ENCODE assay signal across 12 mouse cellular contexts in genomic region chr4:134673882-134674463, GRCm38 (mm10). TPM values are rescaled to one million over a fixed set of nuclear protein-coding genes. Genes with fewer than 3 reads are reported as not detected.
DNase-seq lines count a peak whose midpoint lies in the region; ATAC-seq lines count a peak whose summit lies in the region.
"Had no signal": no experiment of that assay in that cellular context is flagged by ENCODE, and none has a peak within 500 bp of the region (broad histone marks: within the 10 kb centered on the region; RNA-seq: fewer than 3 reads in every experiment).

No protein-coding gene starts in this region.

- H3K9me3 ChIP-seq in kidney, embryonic 16.5 days (ENCODE audit: low read length) = no peaks in the 10 kb centered on the region
- H3K9me3 ChIP-seq: heart, embryonic 15.5 days; liver, embryonic 12.5 days had no signal

- no peak overlapping the region for H3K4me2 ChIP-seq in kidney, embryonic 16.5 days (replicated peaks; ENCODE audit: low read depth, low read length)
- H3K4me2 ChIP-seq: heart, embryonic 15.5 days; liver, embryonic 12.5 days had no signal

- H3K4me1 ChIP-seq in kidney, embryonic 16.5 days (ENCODE audit: insufficient read depth, low read length) = peaks cover 35% of the 10 kb centered on the region

- no peak overlapping the region for H3K9ac ChIP-seq in kidney, embryonic 16.5 days (replicated peaks; ENCODE audit: low read length)
- H3K9ac ChIP-seq: heart, embryonic 15.5 days; liver, embryonic 12.5 days had no signal

- 78% methylated on average over 12 of the region's 12 CpGs for WGBS in kidney, embryonic 16.5 days

- H3K27ac ChIP-seq in kidney, embryonic 16.5 days (ENCODE audit: low read length) = no peak overlapping the region
- H3K27ac ChIP-seq: heart, embryonic 15.5 days; liver, embryonic 12.5 days had no signal

- DNase-seq in frontal cortex, postnatal 10 days (ENCODE audit: low spot score in 2 of 2) = peak; percentile 47 to 52
- no peak for DNase-seq in frontal cortex, postnatal 25 days (ENCODE audit: low spot score in 2 of 2)
- peak; percentile 23 for DNase-seq in right cerebral cortex, adult 18-20 months
- no peak for DNase-seq in right cerebral cortex, postnatal 25 days
- peak; percentile 43 for DNase-seq in gastrocnemius, adult 18-20 months (ENCODE audit: low spot score)
- DNase-seq in retina, postnatal 1 day = no peak
- DNase-seq: kidney, adult 18-20 months had no signal

- no peaks in the 10 kb centered on the region for H3K27me3 ChIP-seq in kidney, embryonic 16.5 days (ENCODE audit: insufficient read depth, low read length)
- H3K27me3 ChIP-seq: heart, embryonic 15.5 days had no signal

- H3K36me3 ChIP-seq in kidney, embryonic 16.5 days (ENCODE audit: insufficient read depth, low read length) = no peaks in the 10 kb centered on the region
- H3K36me3 ChIP-seq: heart, embryonic 15.5 days; liver, embryonic 12.5 days had no signal

- ATAC-seq in kidney, embryonic 16.5 days (ENCODE audit: low FRiP score, low TSS enrichment) = no peak
- no peak for ATAC-seq in erythroid progenitor cell, adult 5-6 weeks (replicated peaks; ENCODE audit: low FRiP score, poor library complexity, severe bottlenecking)
- ATAC-seq: CD4-positive, CD25-positive, alpha-beta regulatory T cell, adult 4 months; liver, embryonic 12.5 days had no signal

- no peak overlapping the region for H3K4me3 ChIP-seq in kidney, embryonic 16.5 days (ENCODE audit: low read length)
- H3K4me3 ChIP-seq: heart, embryonic 15.5 days; liver, embryonic 12.5 days had no signal

RNA-seq across cellular contexts. Expression of gene Man1c1, which starts 30.1 kb away (rescaled TPM):
- total RNA-seq in gastrocnemius, adult 18-20 months (2021) = 1 to 10 TPM; 2.5 to 3.6 TPM
- polyA plus RNA-seq in kidney, embryonic 16.5 days (2015; fragmentation: Nextera tagmentation; extraction: Ambion mirVana) = 3.5 and 3.7 TPM in 2 replicates
- total RNA-seq in erythroid progenitor cell, adult 5-6 weeks (2015; ENCODE audit: low replicate concordance) = 2.9 TPM in 2 replicates
- 1.0 and 1.8 TPM in 2 replicates for total RNA-seq in erythroid progenitor cell, adult 5-6 weeks (2017; ENCODE audit: low replicate concordance)

Comparison
In these comparisons a context has a peak if more than half of its experiments do, and no peak if none do; other contexts are left out.
1. DNase-seq: peak in frontal cortex, postnatal 10 days (2 of 2), right cerebral cortex, adult 18-20 months (single experiment) and gastrocnemius, adult 18-20 months (single experiment); none in frontal cortex, postnatal 25 days (0 of 2), right cerebral cortex, postnatal 25 days (single experiment) and retina, postnatal 1 day (single experiment).